Mouse (Mus musculus): Measurements from ENCODE around the gene Fermt1.

The Fermt1 gene

DNA sequence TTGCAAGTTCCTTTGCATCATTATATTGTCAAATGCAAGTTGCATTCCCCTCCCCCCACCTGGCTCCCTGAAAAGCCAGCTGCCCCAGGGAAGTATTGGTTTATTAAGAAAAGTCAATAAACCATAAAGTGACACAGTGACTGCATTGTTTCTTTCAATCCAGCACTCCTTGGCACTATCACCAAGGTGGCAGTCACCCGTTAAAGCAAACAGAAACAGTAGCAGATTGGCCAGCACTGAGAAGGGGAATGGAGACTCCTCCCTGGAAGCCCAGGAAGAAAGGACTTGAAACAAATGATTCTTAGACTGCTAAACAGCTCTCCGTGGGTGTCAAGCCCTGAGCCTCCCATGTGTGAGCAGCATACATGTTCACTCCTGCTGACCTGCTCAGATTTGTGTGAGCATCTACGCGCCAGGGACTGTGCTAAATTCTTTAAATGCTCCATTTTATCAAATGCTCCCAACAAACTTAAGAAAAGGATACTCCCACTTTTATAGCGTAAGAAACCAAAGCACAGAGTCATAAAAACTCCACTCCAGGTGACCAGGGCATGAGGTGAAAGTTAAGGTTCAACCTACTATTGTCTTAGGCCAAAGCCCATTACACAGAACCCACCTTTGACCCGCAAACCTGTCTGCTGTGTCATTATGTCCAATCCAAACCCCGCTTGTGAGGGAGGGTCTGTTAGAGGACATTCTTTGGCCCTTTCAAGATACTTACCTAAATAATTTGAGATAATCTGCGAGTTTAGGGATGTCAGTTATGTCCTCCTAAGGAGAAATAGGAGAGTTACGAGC lies 23.4 kb downstream of the Fermt1 start:
- DNase-seq (ENCODE audit: low spot score in 2 of 2) = no peak

- DNase-seq (ENCODE audit: low spot score in 2 of 2) = no peak
These were observed 30.9 kb downstream of the Fermt1 start for GRCm38 (mm10) chr2:132914785-132915184.

DNA sequence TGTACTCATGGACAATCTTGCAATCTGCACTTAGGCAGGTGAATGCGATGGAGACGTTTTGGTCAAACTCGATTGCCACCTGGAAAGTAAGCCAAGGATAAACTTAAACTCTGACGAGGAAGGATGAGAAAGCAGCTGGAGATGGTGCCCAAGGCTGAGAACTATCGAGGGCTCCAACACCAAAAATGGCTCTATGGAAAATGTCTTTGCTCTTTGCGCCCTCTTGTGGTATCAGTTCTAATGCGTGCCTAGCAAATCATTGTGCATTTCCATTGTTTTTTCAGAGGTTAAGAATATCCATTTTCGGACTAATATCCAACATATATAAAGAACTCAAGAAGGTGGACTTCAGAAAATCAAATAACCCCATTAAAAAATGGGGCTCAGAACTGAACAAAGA lies 38.9 kb downstream of the Fermt1 start:
- DNase-seq (ENCODE audit: low spot score in 2 of 2) = no peak

DNA sequence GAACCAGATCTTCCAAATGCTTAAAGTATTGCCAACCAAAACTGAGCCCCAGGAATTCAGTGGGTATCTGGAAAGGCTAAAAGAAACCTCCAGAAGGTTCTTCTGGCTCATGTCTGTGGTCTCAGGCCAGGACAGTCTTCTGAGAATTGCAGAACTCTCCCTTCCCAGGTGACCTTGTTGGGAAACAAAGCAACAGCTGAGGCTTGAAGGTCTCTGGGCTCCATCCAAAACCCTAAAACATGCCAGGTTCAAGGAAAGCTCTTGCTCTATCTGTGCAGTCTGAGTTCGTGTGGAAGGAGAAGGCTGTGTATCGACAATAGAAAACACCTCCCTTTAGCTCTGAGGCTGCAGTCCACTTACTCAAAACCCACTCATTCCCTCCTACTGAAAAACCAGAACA lies 40.7 kb downstream of the Fermt1 start:
- no peak for DNase-seq (ENCODE audit: low spot score in 2 of 2)

GRCm38 (mm10) chr2:132903498-132903897 lies 42.2 kb downstream of the Fermt1 start:
- DNase-seq (ENCODE audit: low spot score in 2 of 2) = peak in 1 of 2 experiments; percentile 30

- DNase-seq (ENCODE audit: low spot score in 2 of 2) = no peak
These were observed 43.6 kb downstream of the Fermt1 start for GRCm38 (mm10) chr2:132902056-132902455.

DNA sequence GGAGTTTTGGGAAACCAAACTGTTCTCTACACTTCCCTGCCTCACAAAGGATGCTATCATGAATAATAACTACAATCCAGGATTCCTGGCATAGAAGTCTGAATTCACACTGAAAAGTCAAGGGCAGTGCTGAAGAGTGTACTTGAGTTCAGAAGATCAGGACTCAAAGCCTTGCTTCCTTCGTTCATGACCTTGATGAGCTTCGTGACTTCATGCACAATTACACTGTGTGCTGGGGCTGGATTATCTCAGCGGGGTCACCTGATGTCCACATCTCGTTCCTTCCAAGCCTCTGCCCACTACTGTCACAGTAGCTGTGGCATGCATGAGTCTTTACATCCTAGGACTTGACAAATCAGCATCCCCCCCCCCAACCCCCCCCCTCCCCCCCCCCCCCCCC lies 44.1 kb downstream of the Fermt1 start:
- DNase-seq (ENCODE audit: low spot score in 2 of 2) = no peak

- DNase-seq (ENCODE audit: low spot score in 2 of 2) = no peak
These were observed 45.1 kb downstream of the Fermt1 start for GRCm38 (mm10) chr2:132900596-132900995.

DNA sequence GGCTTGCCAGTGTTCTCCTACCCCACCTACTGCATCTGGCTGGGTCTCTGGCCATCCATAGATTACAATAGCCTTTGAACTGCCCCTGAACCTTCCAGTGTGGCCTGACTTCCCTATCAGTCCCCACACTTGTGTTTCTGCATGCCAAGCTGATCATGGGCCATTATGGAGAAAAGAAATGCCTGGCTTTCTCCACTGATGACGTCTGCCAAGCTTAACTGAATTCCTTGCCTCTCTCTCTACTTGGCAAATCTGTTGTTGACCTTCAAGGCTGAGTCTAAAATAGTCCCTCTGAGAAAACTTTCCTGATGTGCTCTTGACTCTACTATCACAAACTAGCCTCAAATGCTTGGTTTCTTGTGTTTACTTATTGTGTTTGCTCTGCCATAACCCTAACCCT lies 47.5 kb downstream of the Fermt1 start:
- DNase-seq (ENCODE audit: low spot score in 2 of 2) = no peak

GRCm38 (mm10) chr2:132893826-132894225 lies 51.9 kb downstream of the Fermt1 start:
- no peak for DNase-seq (ENCODE audit: low spot score in 2 of 2)

GRCm38 (mm10) chr2:132885312-132885711 lies 60.4 kb downstream of the Fermt1 start:
- no peak for DNase-seq (ENCODE audit: low spot score in 2 of 2)

GRCm38 (mm10) chr2:132884303-132884967 lies 61.3 kb downstream of the Fermt1 start:
- DNase-seq (ENCODE audit: low spot score in 2 of 2) = no peak

- DNase-seq (ENCODE audit: low spot score in 2 of 2) = no peak
These were observed 64.7 kb downstream of the Fermt1 start, which contains the start of gene Lrrn4 for GRCm38 (mm10) chr2:132880844-132881645. TSS of gene Lrrn4 (minus strand) at chr2:132880891.

- peak in 1 of 2 experiments; percentile 27 for DNase-seq (ENCODE audit: low spot score in 2 of 2)
These were observed 66.3 kb downstream of the Fermt1 start for GRCm38 (mm10) chr2:132879261-132880044.

DNA sequence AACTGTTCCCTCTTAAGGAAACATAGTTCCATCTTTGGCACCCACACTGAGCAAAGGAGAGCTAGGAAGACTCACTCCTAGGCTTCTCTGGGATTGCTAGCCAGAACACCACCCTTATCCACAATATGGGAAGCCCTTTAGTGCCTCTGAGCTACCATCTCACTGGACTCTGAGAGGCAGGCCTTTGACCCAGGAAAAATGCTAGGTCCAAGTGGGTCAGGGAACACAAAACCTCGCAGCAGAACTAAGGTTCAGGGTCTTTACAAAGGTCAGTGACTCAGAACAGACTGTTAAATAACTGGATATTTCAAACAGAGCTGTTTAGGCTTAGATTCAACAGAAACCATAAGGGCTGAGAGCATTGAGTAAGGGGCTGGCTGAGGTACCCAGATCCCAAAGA lies 68.7 kb downstream of the Fermt1 start:
- DNase-seq (ENCODE audit: low spot score in 2 of 2) = no peak

DNA sequence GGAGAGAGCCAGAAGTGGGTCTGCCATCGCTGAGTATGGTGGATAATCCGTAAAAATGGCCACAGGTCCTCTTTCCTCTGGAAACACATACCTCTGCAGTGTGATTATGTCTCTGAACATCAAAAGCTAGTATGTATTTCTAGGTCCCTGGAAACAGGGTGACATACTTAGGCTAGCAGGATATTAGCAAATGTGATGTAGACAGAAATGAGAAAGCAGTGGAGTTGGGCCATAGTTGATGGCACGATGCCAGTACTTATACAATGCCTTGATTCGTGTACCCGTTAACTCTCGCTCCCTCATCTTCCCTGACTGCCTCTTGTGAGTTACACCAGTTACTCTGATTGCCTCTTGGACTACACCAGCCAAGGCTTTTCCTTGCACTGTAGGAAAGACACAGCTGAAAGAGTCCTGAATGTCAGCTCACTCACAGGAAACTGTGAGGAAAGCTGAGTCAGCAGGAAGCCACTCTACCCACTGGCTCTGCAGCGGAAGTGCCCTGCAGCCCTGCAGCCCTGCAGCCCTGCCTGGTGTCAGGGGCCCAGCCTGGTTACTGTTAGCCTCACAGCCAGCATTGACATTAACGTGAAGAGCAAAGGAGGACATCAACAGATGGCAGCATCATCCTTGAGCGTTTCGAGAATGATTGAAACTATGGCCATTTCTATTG lies 71.9 kb downstream of the Fermt1 start:
- DNase-seq (ENCODE audit: low spot score in 2 of 2) = no peak

DNA sequence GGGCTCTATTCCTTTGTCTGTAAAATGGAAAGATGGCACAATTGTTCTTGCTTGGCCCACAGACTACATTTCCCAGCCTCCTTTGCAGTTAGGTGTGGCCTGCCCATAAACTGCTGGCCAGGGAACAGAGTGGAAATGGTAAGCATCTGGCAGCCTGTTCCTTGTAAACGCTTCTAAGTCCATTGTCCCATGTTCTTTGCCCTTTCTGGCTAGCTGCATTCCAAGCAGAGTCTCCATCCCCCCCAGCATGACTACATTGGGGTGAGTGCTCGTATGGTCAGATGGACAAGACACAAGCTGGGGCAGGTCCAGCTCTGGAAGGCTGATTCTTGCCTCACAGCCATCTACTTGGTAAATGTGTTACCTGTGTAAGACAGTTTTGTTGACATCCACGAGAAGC lies 74.0 kb downstream of the Fermt1 start:
- DNase-seq (ENCODE audit: low spot score in 2 of 2) = no peak

- no peak for DNase-seq (ENCODE audit: low spot score in 2 of 2)
These were observed 75.4 kb downstream of the Fermt1 start for GRCm38 (mm10) chr2:132870286-132870685.

- no peak for DNase-seq (ENCODE audit: low spot score in 2 of 2)
These were observed 76.0 kb downstream of the Fermt1 start for GRCm38 (mm10) chr2:132869682-132870081.

GRCm38 (mm10) chr2:132867521-132867920 lies 78.2 kb downstream of the Fermt1 start:
- DNase-seq (ENCODE audit: low spot score in 2 of 2) = no peak

GRCm38 (mm10) chr2:132863325-132863724 lies 82.4 kb downstream of the Fermt1 start:
- no peak for DNase-seq (ENCODE audit: low spot score in 2 of 2)
